Comparison of ENCODE assay signal across 12 mouse cellular contexts in genomic region chr11:116282912-116283521, GRCm38 (mm10). TPM values are rescaled to one million over a fixed set of nuclear protein-coding genes. Genes with fewer than 3 reads are reported as not detected.
DNase-seq lines count a peak whose midpoint lies in the region; ATAC-seq and TF ChIP-seq lines count a peak whose summit lies in the region.
"Had no signal": no experiment of that assay in that cellular context is flagged by ENCODE, and none has a peak within 500 bp of the region (broad histone marks: within the 10 kb centered on the region; RNA-seq: fewer than 3 reads in every experiment).

No protein-coding gene starts in this region.

- H3K4me1 ChIP-seq in forebrain, embryonic 13.5 days: peaks cover 18% of the 10 kb centered on the region
- peaks cover 14% of the 10 kb centered on the region for H3K4me1 ChIP-seq in forebrain, embryonic 16.5 days (replicated peaks; ENCODE audit: control insufficient read depth, insufficient read depth, low read length)
- H3K4me1 ChIP-seq in megakaryocyte, embryonic 14.5 days: peaks cover 33% of the 10 kb centered on the region
- H3K4me1 ChIP-seq in hindbrain, embryonic 14.5 days (replicated peaks; ENCODE audit: control insufficient read depth, insufficient read depth, low read length): peaks cover 9% of the 10 kb centered on the region

- H3K4me2 ChIP-seq in forebrain, embryonic 13.5 days: no peak overlapping the region
- no peak overlapping the region for H3K4me2 ChIP-seq in forebrain, embryonic 16.5 days (ENCODE audit: low read length)
- H3K4me2 ChIP-seq in hindbrain, embryonic 14.5 days (replicated peaks): no peak overlapping the region
- no peak overlapping the region for H3K4me2 ChIP-seq in myocyte (ENCODE audit: low read depth)

- peak overlapping the region; percentile 2; the same call in 1 of the 2 replicates for H3K4me3 ChIP-seq in forebrain, embryonic 13.5 days
- no peak overlapping the region for H3K4me3 ChIP-seq in forebrain, embryonic 16.5 days (replicated peaks; ENCODE audit: low read length)
- H3K4me3 ChIP-seq in megakaryocyte, embryonic 14.5 days (replicated peaks): peak overlapping the region; percentile 83
- no peak overlapping the region for H3K4me3 ChIP-seq in hindbrain, embryonic 14.5 days (replicated peaks; ENCODE audit: low read length)
- no peak overlapping the region for H3K4me3 ChIP-seq in myocyte

- no peak overlapping the region for H3ac ChIP-seq in myocyte (ENCODE audit: control insufficient read depth, insufficient read length)

- H3K9ac ChIP-seq in forebrain, embryonic 13.5 days: no peak overlapping the region
- no peak overlapping the region for H3K9ac ChIP-seq in forebrain, embryonic 16.5 days (replicated peaks; ENCODE audit: low read depth, low read length)
- H3K9ac ChIP-seq in hindbrain, embryonic 14.5 days: no peak overlapping the region
- H3K9ac ChIP-seq: liver, postnatal 0 days had no signal

- no peak; the same call in 1 of the 2 replicates for ATAC-seq in forebrain, embryonic 13.5 days
- ATAC-seq in forebrain, embryonic 16.5 days: no peak
- no peak for ATAC-seq in megakaryocyte, adult 5-6 weeks (ENCODE audit: poor library complexity, severe bottlenecking)
- peak; percentile 45; the same call in 1 of the 2 replicates for ATAC-seq in hindbrain, embryonic 14.5 days (ENCODE audit: low FRiP score)
- ATAC-seq: liver, postnatal 0 days had no signal

- no peaks in the 10 kb centered on the region for H3K79me2 ChIP-seq in myocyte (ENCODE audit: control insufficient read depth, insufficient read depth)

- peaks cover 64% of the 10 kb centered on the region for H3K27me3 ChIP-seq in forebrain, embryonic 13.5 days
- peaks cover 56% of the 10 kb centered on the region for H3K27me3 ChIP-seq in forebrain, embryonic 16.5 days (replicated peaks; ENCODE audit: control insufficient read depth, insufficient read depth, low read length)
- peaks cover 65% of the 10 kb centered on the region for H3K27me3 ChIP-seq in megakaryocyte, embryonic 14.5 days (replicated peaks)
- peaks cover 59% of the 10 kb centered on the region for H3K27me3 ChIP-seq in hindbrain, embryonic 14.5 days (ENCODE audit: control insufficient read depth, insufficient read depth, low read length)
- peaks cover 15% of the 10 kb centered on the region for H3K27me3 ChIP-seq in myocyte (ENCODE audit: control insufficient read depth, insufficient read depth, insufficient read length)

- no peak for TF ChIP-seq POLR2A in myocyte (IDR thresholded peaks at IDR 0.05; ENCODE audit: insufficient read length, low read depth)

- H3K27ac ChIP-seq in forebrain, embryonic 13.5 days: no peak overlapping the region
- no peak overlapping the region for H3K27ac ChIP-seq in forebrain, embryonic 16.5 days (ENCODE audit: low read length)
- H3K27ac ChIP-seq in hindbrain, embryonic 14.5 days: no peak overlapping the region

- peaks cover 10% of the 10 kb centered on the region for H3K36me3 ChIP-seq in forebrain, embryonic 13.5 days (ENCODE audit: poor library complexity, severe bottlenecking)
- 0 out of 2 replicates have a peak, but pooled peaks cover under 1% of the 10 kb centered on the region for H3K36me3 ChIP-seq in forebrain, embryonic 16.5 days (ENCODE audit: control insufficient read depth, insufficient read depth)
- H3K36me3 ChIP-seq in megakaryocyte, embryonic 14.5 days (replicated peaks; ENCODE audit: low read length): peaks cover 9% of the 10 kb centered on the region
- peaks cover 10% of the 10 kb centered on the region for H3K36me3 ChIP-seq in hindbrain, embryonic 14.5 days (replicated peaks; ENCODE audit: control insufficient read depth, insufficient read depth)
- no peaks in the 10 kb centered on the region for H3K36me3 ChIP-seq in myocyte (ENCODE audit: control insufficient read depth, insufficient read depth)

- H3K9me3 ChIP-seq in forebrain, embryonic 13.5 days (replicated peaks): no peaks in the 10 kb centered on the region
- H3K9me3 ChIP-seq in forebrain, embryonic 16.5 days (ENCODE audit: control insufficient read depth, low read length): no peaks in the 10 kb centered on the region
- peaks cover 27% of the 10 kb centered on the region for H3K9me3 ChIP-seq in megakaryocyte, embryonic 14.5 days
- no peaks in the 10 kb centered on the region for H3K9me3 ChIP-seq in hindbrain, embryonic 14.5 days (ENCODE audit: control insufficient read depth, low read length)

- no peak for DNase-seq in hindbrain, embryonic 14.5 days (ENCODE audit: low spot score)
- DNase-seq in right cerebral cortex, postnatal 4 days: no peak
- no peak for DNase-seq in cerebellum, adult 11-12 months
- DNase-seq: cerebellum, adult 9-11 months; gastrocnemius, postnatal 25 days had no signal

- 9% methylated on average over 48 of the region's 48 CpGs for WGBS in forebrain, embryonic 13.5 days
- WGBS in forebrain, embryonic 16.5 days: 10% methylated on average over 48 of the region's 48 CpGs
- 15% methylated on average over 48 of the region's 48 CpGs for WGBS in hindbrain, embryonic 14.5 days

TF ChIP-seq in myocyte, 11 proteins besides CTCF, POLR2A, EP300 and RAD21:
- peak; percentile 81 for TF ChIP-seq POLR2AphosphoS2 (IDR thresholded peaks at IDR 0.05; ENCODE audit: insufficient read length, low read depth)
- no peak for TF ChIP-seq SRF (IDR thresholded peaks at IDR 0.05; ENCODE audit: control insufficient read depth, insufficient read length, low read depth)
- no peak for TF ChIP-seq TCF12 (IDR thresholded peaks at IDR 0.05; ENCODE audit: insufficient read depth, poor library complexity, severe bottlenecking)
- TF ChIP-seq MYOG (IDR thresholded peaks at IDR 0.05; ENCODE audit: control insufficient read depth in 1 of 3, insufficient read depth in 1 of 3, insufficient read length in 2 of 3, low read depth in 2 of 3): peak in 1 of 3 experiments; percentile 33
- TF ChIP-seq TCF3 (IDR thresholded peaks at IDR 0.05; ENCODE audit: insufficient read length, low read depth): no peak
- TF ChIP-seq MAX (IDR thresholded peaks at IDR 0.05; ENCODE audit: low read depth): no peak
- TF ChIP-seq CEBPB (IDR thresholded peaks at IDR 0.05; ENCODE audit: insufficient read depth, poor library complexity, severe bottlenecking): no peak
- TF ChIP-seq REST (IDR thresholded peaks at IDR 0.05; ENCODE audit: insufficient read depth, insufficient read length): no peak
- no peak for TF ChIP-seq MYOD1 (IDR thresholded peaks at IDR 0.05; ENCODE audit: control insufficient read depth in 1 of 3, insufficient read length in 2 of 3, low read depth in 2 of 3)
- no peak for TF ChIP-seq USF1 (IDR thresholded peaks at IDR 0.05; ENCODE audit: low read depth)

RNA-seq across cellular contexts. Expression of gene Galr2, which starts 2.3 kb away (rescaled TPM):
- 0.09 and 0.16 TPM in 2 replicates for polyA plus RNA-seq in forebrain, embryonic 13.5 days (2015; fragmentation: Nextera tagmentation; extraction: Ambion mirVana)
- polyA plus RNA-seq in forebrain, embryonic 16.5 days (2015; fragmentation: Nextera tagmentation; extraction: Ambion mirVana): 0.10 and 0.14 TPM in 2 replicates
- polyA plus RNA-seq in megakaryocyte, embryonic 14.5 days (2012; ENCODE audit: insufficient read depth, low replicate concordance): not detected in 2 replicates
- total RNA-seq in megakaryocyte, adult 5-6 weeks (2015): not detected in 2 replicates
- total RNA-seq in megakaryocyte, adult 5-6 weeks (2017): 0.07 TPM in 1 of 2 replicates, not detected in the other
- polyA plus RNA-seq in hindbrain, embryonic 14.5 days (2014; fragmentation: Nextera tagmentation; extraction: Ambion mirVana): 0.55 and 0.57 TPM in 2 replicates
- polyA plus RNA-seq in myocyte (2012; fragmentation: generic; extraction: Trizol): 1.5 TPM
- total RNA-seq: layer of hippocampus, postnatal 14 days had no signal
- polyA plus RNA-seq: liver, postnatal 0 days had no signal

RNA-seq across cellular contexts. Expression of gene Srp68, which starts 9.0 kb away (rescaled TPM):
- polyA plus RNA-seq in forebrain, embryonic 13.5 days (2015; fragmentation: Nextera tagmentation; extraction: Ambion mirVana): 71.8 and 72.1 TPM in 2 replicates
- polyA plus RNA-seq in forebrain, embryonic 16.5 days (2015; fragmentation: Nextera tagmentation; extraction: Ambion mirVana): 64.1 and 72.0 TPM in 2 replicates
- 4.7 and 34.1 TPM in 2 replicates for polyA plus RNA-seq in megakaryocyte, embryonic 14.5 days (2012; ENCODE audit: insufficient read depth, low replicate concordance)
- 17.4 and 21.0 TPM in 2 replicates for total RNA-seq in megakaryocyte, adult 5-6 weeks (2015)
- 17.8 and 19.3 TPM in 2 replicates for total RNA-seq in megakaryocyte, adult 5-6 weeks (2017)
- polyA plus RNA-seq in hindbrain, embryonic 14.5 days (2014; fragmentation: Nextera tagmentation; extraction: Ambion mirVana): 52.0 and 54.0 TPM in 2 replicates
- 83.0 TPM for polyA plus RNA-seq in myocyte (2012; fragmentation: generic; extraction: Trizol)

RNA-seq across cellular contexts. Expression of gene Exoc7, which starts 24.0 kb away (rescaled TPM):
- polyA plus RNA-seq in forebrain, embryonic 13.5 days (2015; fragmentation: Nextera tagmentation; extraction: Ambion mirVana): 88.9 and 89.2 TPM in 2 replicates
- polyA plus RNA-seq in forebrain, embryonic 16.5 days (2015; fragmentation: Nextera tagmentation; extraction: Ambion mirVana): 114 and 116 TPM in 2 replicates
- polyA plus RNA-seq in megakaryocyte, embryonic 14.5 days (2012; ENCODE audit: insufficient read depth, low replicate concordance): 2.7 and 6.7 TPM in 2 replicates
- total RNA-seq in megakaryocyte, adult 5-6 weeks (2015): 29.2 and 34.8 TPM in 2 replicates
- 20.3 and 27.3 TPM in 2 replicates for total RNA-seq in megakaryocyte, adult 5-6 weeks (2017)
- polyA plus RNA-seq in hindbrain, embryonic 14.5 days (2014; fragmentation: Nextera tagmentation; extraction: Ambion mirVana): 115 and 118 TPM in 2 replicates
- polyA plus RNA-seq in myocyte (2012; fragmentation: generic; extraction: Trizol): 55.0 TPM

RNA-seq across cellular contexts. Expression of gene Evpl, which starts 45.1 kb away (rescaled TPM):
- 0.12 and 0.14 TPM in 2 replicates for polyA plus RNA-seq in forebrain, embryonic 13.5 days (2015; fragmentation: Nextera tagmentation; extraction: Ambion mirVana)
- polyA plus RNA-seq in forebrain, embryonic 16.5 days (2015; fragmentation: Nextera tagmentation; extraction: Ambion mirVana): 0.32 and 0.39 TPM in 2 replicates
- polyA plus RNA-seq in megakaryocyte, embryonic 14.5 days (2012; ENCODE audit: insufficient read depth, low replicate concordance): 0.34 TPM in 1 of 2 replicates, not detected in the other
- 0.11 TPM in 1 of 2 replicates, not detected in the other for total RNA-seq in megakaryocyte, adult 5-6 weeks (2015)
- 0.24 and 0.37 TPM in 2 replicates for total RNA-seq in megakaryocyte, adult 5-6 weeks (2017)
- 0.62 and 0.64 TPM in 2 replicates for polyA plus RNA-seq in hindbrain, embryonic 14.5 days (2014; fragmentation: Nextera tagmentation; extraction: Ambion mirVana)
- polyA plus RNA-seq in myocyte (2012; fragmentation: generic; extraction: Trizol): 0.14 TPM

RNA-seq across cellular contexts. Expression of gene Foxj1, which starts 52.2 kb away (rescaled TPM):
- polyA plus RNA-seq in forebrain, embryonic 13.5 days (2015; fragmentation: Nextera tagmentation; extraction: Ambion mirVana): 8.1 and 10.6 TPM in 2 replicates
- 6.6 and 7.0 TPM in 2 replicates for polyA plus RNA-seq in forebrain, embryonic 16.5 days (2015; fragmentation: Nextera tagmentation; extraction: Ambion mirVana)
- 0.12 and 0.84 TPM in 2 replicates for polyA plus RNA-seq in megakaryocyte, embryonic 14.5 days (2012; ENCODE audit: insufficient read depth, low replicate concordance)
- not detected in 2 replicates for total RNA-seq in megakaryocyte, adult 5-6 weeks (2015)
- total RNA-seq in megakaryocyte, adult 5-6 weeks (2017): not detected in 2 replicates
- polyA plus RNA-seq in hindbrain, embryonic 14.5 days (2014; fragmentation: Nextera tagmentation; extraction: Ambion mirVana): 13.1 and 16.2 TPM in 2 replicates
- polyA plus RNA-seq in myocyte (2012; fragmentation: generic; extraction: Trizol): 0.08 TPM

Comparison
In these comparisons a context has a peak if more than half of its experiments do, and no peak if none do; other contexts are left out.
1. H3K4me3 ChIP-seq: peak in forebrain, embryonic 13.5 days (single experiment) and megakaryocyte, embryonic 14.5 days (single experiment); none in forebrain, embryonic 16.5 days (single experiment), hindbrain, embryonic 14.5 days (single experiment) and myocyte (single experiment).